Mouse (Mus musculus) kidney, embryonic 14.5 days (tissue): ENCODE results near the gene Olfr435. TPM values are rescaled to one million over a fixed set of nuclear protein-coding genes. Genes with fewer than 3 reads are reported as not detected.
"Not testable (repeated sequence)": the region's sequence is repeated elsewhere in the genome, so short reads cannot be mapped to it uniquely, and the experiment has no call there.

ENCODE experiments used
- ATAC-seq: fragments of 200-750 bp; cut with Nextera tagmentation; 2 replicates; pipeline ENCODE4 v1.8.0; 2017; ENCODE audit warnings: moderate number of reproducible peaks, mild to moderate bottlenecking, moderate TSS enrichment, moderate library complexity; ENCODE audit not compliant: low FRiP score, low TSS enrichment
- H3K27ac ChIP-seq: fragments of 300-500 bp; sonication (generic); 2 replicates; pipeline ENCODE4 v1.5.1; 2014; ENCODE audit warnings: low read depth, mild to moderate bottlenecking, low read length, moderate library complexity, mixed read lengths
- H3K27me3 ChIP-seq: fragments of 300-500 bp; sonication (generic); 2 replicates; pipeline ENCODE4 v1.6.1; 2014; ENCODE audit warnings: mild to moderate bottlenecking, low read length; ENCODE audit not compliant: control insufficient read depth, insufficient read depth
- H3K36me3 ChIP-seq: fragments of 300-500 bp; sonication (generic); 2 replicates; pipeline ENCODE4 v1.6.1; 2014; ENCODE audit warnings: low read length, mixed read lengths; ENCODE audit not compliant: control insufficient read depth, insufficient read depth
- H3K4me1 ChIP-seq: fragments of 300-500 bp; sonication (generic); 2 replicates; pipeline ENCODE4 v1.6.1; 2014; ENCODE audit warnings: low read length, mixed read lengths; ENCODE audit not compliant: control insufficient read depth, insufficient read depth
- H3K4me2 ChIP-seq: fragments of 300-500 bp; sonication (generic); replicated peaks from 2 replicates; pipeline ENCODE4 v1.6.1; 2014; ENCODE audit warnings: low read depth, mild to moderate bottlenecking, low read length
- H3K4me3 ChIP-seq: fragments of 300-500 bp; sonication (generic); 2 replicates; pipeline ENCODE4 v1.5.1; 2014; ENCODE audit warnings: mild to moderate bottlenecking, low read length
- H3K9ac ChIP-seq: fragments of 300-500 bp; sonication (generic); 2 replicates; pipeline ENCODE4 v1.6.1; 2014; ENCODE audit warnings: low read depth, mild to moderate bottlenecking, low read length, moderate library complexity
- H3K9me3 ChIP-seq: fragments of 300-500 bp; sonication (generic); 2 replicates; pipeline ENCODE4 v1.6.1; 2016; ENCODE audit warnings: low read length; ENCODE audit not compliant: control insufficient read depth
- WGBS: fragments of 180-500 bp; shearing (Covaris S2); extraction: QIAGEN DNeasy Blood & Tissue Kit; methylation state at CpG from one replicate; pipeline ENCODE4 v1.1.7; 2014; 5-methylcytosine and 5-hydroxymethylcytosine counted together
- polyA plus RNA-seq: library from polyadenylated mRNA; unstranded; fragments of >200 nt; fragmentation: Nextera tagmentation; extraction: Ambion mirVana; gene quantifications from 2 replicates; pipeline ENCODE4 v1.2.1, GENCODE M21; 2014

The Olfr435 gene
- polyA plus RNA-seq, 1 experiment from 2014 or later = not detected

GRCm38 (mm10) chr6:43202786-43203185 is 5.8 kb downstream of the Olfr435 start:
- Histone ChIP-seq H3K9ac (no peak overlapping the region), H3K4me2 (no peak overlapping the region), H3K36me3 (no peaks in the 10 kb centered on the region), H3K4me1 (no peaks in the 10 kb centered on the region), H3K27ac (no peak overlapping the region), H3K9me3 (no peaks in the 10 kb centered on the region), H3K27me3 (no peaks in the 10 kb centered on the region), H3K4me3 (no peak overlapping the region)
- no peak for ATAC-seq

DNA sequence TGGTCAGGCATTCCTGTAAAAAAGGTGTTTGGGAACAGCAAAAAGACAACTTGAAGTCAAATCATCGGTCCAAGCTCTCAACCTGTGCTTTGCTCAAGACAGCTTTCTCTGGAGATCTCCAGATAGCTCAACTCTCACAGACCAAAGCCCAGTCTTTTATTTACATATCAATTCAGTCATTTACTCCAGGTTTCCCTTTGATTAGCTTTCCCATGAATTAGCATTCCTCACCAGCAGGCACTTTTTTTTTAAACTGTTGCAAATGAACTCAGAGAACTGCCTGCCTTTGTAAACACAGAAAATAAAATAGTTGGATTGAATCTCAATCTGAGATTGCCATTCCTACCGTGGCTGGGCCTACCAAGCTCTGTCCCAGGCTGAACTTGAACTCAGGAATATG is 8.4 kb downstream of the Olfr435 start:
- no peak for ATAC-seq
- 32% methylated on average over 2 of the region's 2 CpGs for WGBS
- no peaks in the 10 kb centered on the region for H3K27me3 ChIP-seq
- H3K36me3 ChIP-seq = no peaks in the 10 kb centered on the region
- H3K4me3 ChIP-seq = no peak overlapping the region
- no peaks in the 10 kb centered on the region for H3K4me1 ChIP-seq
- H3K9me3 ChIP-seq = no peaks in the 10 kb centered on the region
- H3K4me2 ChIP-seq = no peak overlapping the region
- H3K27ac ChIP-seq = no peak overlapping the region
- no peak overlapping the region for H3K9ac ChIP-seq

- not testable (repeated sequence) for H3K36me3 ChIP-seq, H3K27ac ChIP-seq, H3K27me3 ChIP-seq, H3K9me3 ChIP-seq, H3K4me2 ChIP-seq, ATAC-seq, H3K9ac ChIP-seq, H3K4me1 ChIP-seq, H3K4me3 ChIP-seq
These were observed 15.9 kb downstream of the Olfr435 start, which contains the start of gene Olfr434 for GRCm38 (mm10) chr6:43212873-43213272. Gene Olfr434 (plus strand): TSS chr6:43213021.

GRCm38 (mm10) chr6:43231255-43231654 is 34.3 kb downstream of the Olfr435 start, which contains the start of gene Olfr47:
Gene Olfr47 (plus strand): TSS chr6:43231529.
- not testable (repeated sequence) for H3K9ac ChIP-seq, H3K4me3 ChIP-seq, H3K9me3 ChIP-seq, H3K36me3 ChIP-seq, H3K27me3 ChIP-seq, ATAC-seq, H3K4me2 ChIP-seq, H3K4me1 ChIP-seq, H3K27ac ChIP-seq
- WGBS = 95% methylated on average over 1 of the region's 1 CpGs

DNA sequence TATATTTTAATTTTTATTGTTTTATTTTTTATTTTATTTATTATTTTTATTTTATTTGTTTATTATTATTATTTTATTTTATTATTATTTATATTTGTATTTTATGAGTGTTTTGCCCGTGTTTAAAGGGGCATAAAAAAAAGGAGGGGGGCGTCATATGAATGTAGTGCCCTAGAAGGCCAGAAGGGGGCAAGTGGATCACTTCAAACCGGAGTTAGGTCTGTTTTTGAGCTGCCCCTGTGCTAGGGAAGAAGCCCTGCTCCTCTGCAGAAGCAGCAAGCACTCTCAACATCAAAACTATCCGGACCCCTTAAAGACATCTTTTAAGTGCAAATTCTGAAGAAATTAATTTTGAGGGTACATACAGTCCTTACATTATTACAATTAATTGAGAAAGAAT is 45.1 kb downstream of the Olfr435 start:
- Histone ChIP-seq H3K9ac (no peak overlapping the region), H3K27ac (no peak overlapping the region), H3K9me3 (no peaks in the 10 kb centered on the region), H3K4me2 (no peak overlapping the region), H3K36me3 (no peaks in the 10 kb centered on the region), H3K4me3 (no peak overlapping the region), H3K4me1 (no peaks in the 10 kb centered on the region), H3K27me3 (no peaks in the 10 kb centered on the region)
- ATAC-seq = no peak
- WGBS = 19% methylated on average over 4 of the region's 4 CpGs

- H3K27me3 ChIP-seq = no peaks in the 10 kb centered on the region
- no peak overlapping the region for H3K9ac ChIP-seq
- no peak overlapping the region for H3K4me2 ChIP-seq
- H3K36me3 ChIP-seq = no peaks in the 10 kb centered on the region
- 62% methylated on average over 3 of the region's 3 CpGs for WGBS
- no peaks in the 10 kb centered on the region for H3K4me1 ChIP-seq
- no peak overlapping the region for H3K4me3 ChIP-seq
- no peak overlapping the region for H3K27ac ChIP-seq
- ATAC-seq = no peak
- H3K9me3 ChIP-seq = no peaks in the 10 kb centered on the region
These were observed 50.5 kb downstream of the Olfr435 start for GRCm38 (mm10) chr6:43247396-43247795.

GRCm38 (mm10) chr6:43252994-43253393 is 56.0 kb downstream of the Olfr435 start:
- WGBS = 87% methylated on average over 1 of the region's 1 CpGs
- no peaks in the 10 kb centered on the region for H3K4me1 ChIP-seq
- no peak overlapping the region for H3K27ac ChIP-seq
- H3K36me3 ChIP-seq = no peaks in the 10 kb centered on the region
- ATAC-seq = no peak
- no peak overlapping the region for H3K9ac ChIP-seq
- no peak overlapping the region for H3K4me3 ChIP-seq
- H3K27me3 ChIP-seq = no peaks in the 10 kb centered on the region
- H3K4me2 ChIP-seq = no peak overlapping the region
- H3K9me3 ChIP-seq = no peaks in the 10 kb centered on the region

Other genes with a start within 250 kb of the Olfr435 start
- gene Olfr444, start 248.1 kb upstream of the Olfr435 start, polyA plus RNA-seq = not detected in 2 replicates
- gene Olfr441, start 90.8 kb upstream of the Olfr435 start, polyA plus RNA-seq = not detected in 2 replicates
- gene Olfr237-ps1, start 50.6 kb upstream of the Olfr435 start, polyA plus RNA-seq = not detected in 2 replicates
- not detected in 2 replicates for gene Olfr437, start 33.9 kb upstream of the Olfr435 start, polyA plus RNA-seq
- gene Olfr13, start 25.0 kb upstream of the Olfr435 start, polyA plus RNA-seq = not detected in 2 replicates
- not detected in 2 replicates for gene Olfr434, start 15.9 kb downstream of the Olfr435 start, polyA plus RNA-seq
- not detected in 2 replicates for gene Olfr47, start 34.4 kb downstream of the Olfr435 start, polyA plus RNA-seq
- gene Arhgef5, start 68.4 kb downstream of the Olfr435 start, polyA plus RNA-seq = 12.5 and 13.7 TPM in 2 replicates
- gene Nobox, start 112.4 kb downstream of the Olfr435 start, polyA plus RNA-seq = 0.20 TPM in 1 of 2 replicates, not detected in the other